Mouse (Mus musculus): ENCODE measurements around the gene Itpkc.
"Not testable (repeated sequence)": the region's sequence is repeated elsewhere in the genome, so short reads cannot be mapped to it uniquely, and the experiment has no call there.

The Itpkc gene

GRCm38 (mm10) chr7:27228281-27228821 is at the start of gene Itpkc:
Itpkc (minus strand) TSS chr7:27228661.
- DNase-seq (ENCODE audit: low read depth, low spot score): peak; percentile 84

DNA sequence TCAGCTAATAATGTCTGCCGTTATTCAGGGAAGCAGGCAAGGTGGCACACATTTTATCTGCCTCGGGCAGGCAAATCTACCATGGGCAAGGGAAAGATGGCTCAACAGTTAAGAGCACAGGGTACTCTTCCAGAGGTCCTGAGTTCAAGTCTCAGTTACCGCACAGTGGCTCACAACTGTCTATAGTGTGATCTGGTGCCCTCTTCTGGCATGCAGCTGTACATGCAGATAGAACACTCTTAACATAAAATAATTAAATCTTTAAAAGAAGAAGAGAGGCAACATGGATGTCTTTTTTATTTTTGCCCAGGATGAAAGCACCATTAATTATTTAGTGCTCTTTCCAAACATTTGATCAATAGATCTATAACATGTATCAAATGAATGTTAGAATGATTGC is 48.7 kb upstream of the Itpkc start:
- no peak for DNase-seq (ENCODE audit: low read depth, low spot score)

- no peak for DNase-seq (ENCODE audit: low read depth, low spot score)
These were observed 47.6 kb upstream of the Itpkc start for GRCm38 (mm10) chr7:27276021-27276420.

DNA sequence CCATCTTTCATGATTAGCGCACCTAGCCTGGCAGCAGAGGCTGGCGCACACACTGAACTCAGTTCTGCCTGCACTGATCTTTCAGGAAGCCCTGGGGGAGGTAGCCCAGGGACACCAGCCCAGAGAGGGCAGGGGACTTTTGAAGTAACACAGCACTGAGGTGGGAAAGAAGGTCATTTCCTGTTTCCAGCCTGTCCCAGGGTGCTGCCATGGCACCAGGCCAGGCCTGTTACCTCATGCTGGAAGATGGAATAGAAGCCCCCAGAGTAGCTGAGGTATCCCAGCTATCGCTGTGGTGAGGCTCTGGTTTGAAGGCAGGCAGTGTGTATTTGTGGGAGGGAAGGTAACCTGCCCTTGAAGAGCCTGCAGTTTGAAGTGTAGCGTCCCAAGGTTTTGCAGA is 46.5 kb upstream of the Itpkc start:
- no peak for DNase-seq (ENCODE audit: low read depth, low spot score)

- no peak for DNase-seq (ENCODE audit: low read depth, low spot score)
These were observed 45.4 kb upstream of the Itpkc start for GRCm38 (mm10) chr7:27273739-27274351.

- no peak for DNase-seq (ENCODE audit: low read depth, low spot score)
These were observed 43.0 kb upstream of the Itpkc start for GRCm38 (mm10) chr7:27271423-27271822.

GRCm38 (mm10) chr7:27266515-27267128 is 38.2 kb upstream of the Itpkc start:
- DNase-seq (ENCODE audit: low read depth, low spot score): no peak

DNA sequence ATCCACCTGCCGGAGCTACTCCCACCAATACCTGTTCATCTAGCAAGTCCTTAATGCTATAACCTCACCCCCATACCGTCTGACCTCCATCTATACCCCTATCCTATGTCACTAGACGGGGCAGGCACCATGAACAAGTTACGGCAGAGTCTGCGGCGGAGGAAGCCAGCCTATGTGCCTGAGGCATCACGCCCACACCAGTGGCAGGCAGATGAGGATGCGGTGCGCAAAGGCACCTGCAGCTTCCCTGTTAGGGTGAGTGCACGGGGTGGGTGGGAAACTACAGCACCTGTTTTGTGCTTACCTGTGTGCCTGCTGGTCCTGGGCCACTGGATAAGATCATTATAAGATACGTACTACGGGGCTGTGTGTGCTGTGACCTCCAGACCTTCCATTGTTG is 36.3 kb upstream of the Itpkc start:
- DNase-seq (ENCODE audit: low read depth, low spot score): no peak

- DNase-seq (ENCODE audit: low read depth, low spot score): no peak
These were observed 33.4 kb upstream of the Itpkc start for GRCm38 (mm10) chr7:27261888-27262287.

DNA sequence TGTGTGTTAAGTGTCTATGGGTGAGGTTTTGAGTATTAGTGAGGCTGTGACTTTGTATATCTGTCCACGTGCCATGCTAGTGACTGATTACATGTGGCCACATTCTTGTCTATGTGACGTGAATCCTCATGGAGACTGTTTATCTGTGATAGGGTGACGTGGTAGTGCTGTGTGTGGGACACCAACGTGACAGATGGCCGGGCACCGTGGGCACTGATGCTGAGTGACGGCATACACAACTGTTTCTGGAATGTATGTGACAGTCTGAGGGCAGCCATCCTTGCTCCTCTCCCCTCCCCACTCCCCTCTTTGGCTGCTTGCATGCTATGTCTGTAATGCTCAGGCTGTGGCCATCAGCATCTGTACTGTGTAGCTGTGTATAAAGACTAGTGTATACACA is 32.4 kb upstream of the Itpkc start:
- no peak for DNase-seq (ENCODE audit: low read depth, low spot score)

GRCm38 (mm10) chr7:27259771-27260170 is 31.3 kb upstream of the Itpkc start:
- no peak for DNase-seq (ENCODE audit: low read depth, low spot score)

GRCm38 (mm10) chr7:27259271-27259721 is 30.8 kb upstream of the Itpkc start:
- DNase-seq (ENCODE audit: low read depth, low spot score): no peak

DNA sequence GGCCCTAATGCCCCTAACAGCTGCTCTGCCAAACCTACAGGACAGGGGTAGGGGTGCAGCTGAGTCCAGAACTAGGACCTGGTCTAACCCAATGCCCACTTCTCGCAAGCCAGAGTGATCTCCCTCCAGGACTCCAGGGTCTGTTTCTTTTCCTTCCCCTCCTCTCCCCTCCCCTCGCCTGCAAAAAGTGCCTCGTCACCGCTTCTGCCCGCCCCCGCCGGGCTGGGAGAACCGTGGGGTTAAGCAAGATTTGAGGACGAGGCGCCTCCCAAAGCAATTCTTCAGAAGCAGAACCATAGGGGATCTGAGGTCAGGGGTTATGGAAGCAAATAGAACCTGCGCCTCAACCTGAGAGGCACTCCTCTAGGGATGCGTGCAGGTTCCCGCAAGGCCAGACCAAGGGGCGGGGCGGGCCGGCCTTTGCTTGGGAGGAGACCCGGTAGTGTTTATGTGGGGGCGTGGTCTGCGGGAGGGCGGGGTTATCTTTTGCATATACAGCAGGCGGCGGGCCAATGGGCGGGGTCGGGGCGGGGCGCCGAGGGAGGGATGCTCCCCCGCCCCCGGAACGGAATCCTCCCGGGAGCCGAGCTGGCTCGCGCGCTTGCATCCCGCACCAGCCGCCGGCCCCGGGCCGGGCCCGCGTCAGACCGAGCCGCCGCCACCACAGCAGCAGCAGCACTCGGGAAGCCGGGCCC is 29.9 kb upstream of the Itpkc start, which contains the start of gene Numbl:
Numbl (plus strand) TSS at position 229 of the 695 bp plus-strand sequence.
- peak; percentile 89 for DNase-seq (ENCODE audit: low read depth, low spot score)

GRCm38 (mm10) chr7:27257852-27258204 is 29.4 kb upstream of the Itpkc start:
- no peak for DNase-seq (ENCODE audit: low read depth, low spot score)

GRCm38 (mm10) chr7:27257046-27257851 is 28.8 kb upstream of the Itpkc start:
- DNase-seq (ENCODE audit: low read depth, low spot score): no peak

- no peak for DNase-seq (ENCODE audit: low read depth, low spot score)
These were observed 27.3 kb upstream of the Itpkc start for GRCm38 (mm10) chr7:27255721-27256120.

GRCm38 (mm10) chr7:27251946-27252345 is 23.5 kb upstream of the Itpkc start:
- DNase-seq (ENCODE audit: low read depth, low spot score): no peak

DNA sequence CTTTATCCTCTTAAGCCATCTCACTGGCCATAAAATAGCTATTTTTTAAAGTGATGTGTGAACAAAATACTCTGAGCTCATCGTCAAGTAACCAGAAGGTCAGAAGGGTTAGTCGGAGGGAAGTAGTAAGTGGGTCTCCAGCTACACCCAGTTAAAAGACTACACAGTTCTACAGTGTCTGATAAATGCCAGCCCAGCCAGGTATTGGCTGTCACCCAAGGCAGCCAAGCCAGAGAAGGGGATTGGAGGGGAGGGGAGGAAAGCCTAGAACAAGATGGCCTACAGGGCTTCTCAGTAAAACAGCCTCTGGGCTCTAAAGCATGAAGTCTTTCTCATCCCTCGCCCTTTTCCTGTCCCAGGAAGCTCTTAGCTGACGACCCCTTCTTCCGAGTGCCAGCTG is 21.5 kb upstream of the Itpkc start:
- no peak for DNase-seq (ENCODE audit: low read depth, low spot score)

- DNase-seq (ENCODE audit: low read depth, low spot score): no peak
These were observed 20.7 kb upstream of the Itpkc start for GRCm38 (mm10) chr7:27249146-27249545.

- not testable (repeated sequence) for DNase-seq (ENCODE audit: low read depth, low spot score)
These were observed 15.6 kb upstream of the Itpkc start for GRCm38 (mm10) chr7:27244088-27244487.

DNA sequence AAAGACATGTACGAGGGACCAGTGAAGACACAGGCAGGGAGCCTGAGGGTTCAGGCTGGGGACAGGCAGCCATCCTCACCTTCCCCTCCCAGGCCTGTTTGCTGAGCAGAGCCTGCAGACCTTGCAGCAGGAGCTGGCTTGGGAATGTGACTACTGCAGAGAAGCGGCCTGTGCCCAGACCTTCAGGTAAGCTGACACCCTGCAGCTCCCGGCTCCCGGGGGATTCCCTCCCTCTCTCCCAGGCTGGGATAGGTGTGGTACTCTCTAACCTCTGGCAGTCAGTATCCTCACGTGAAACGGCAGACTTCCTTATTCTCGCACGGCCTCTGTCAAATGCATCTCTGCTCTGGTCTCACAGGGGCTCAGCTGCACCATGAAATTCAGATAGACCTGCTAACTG is 14.8 kb upstream of the Itpkc start:
- no peak for DNase-seq (ENCODE audit: low read depth, low spot score)

DNA sequence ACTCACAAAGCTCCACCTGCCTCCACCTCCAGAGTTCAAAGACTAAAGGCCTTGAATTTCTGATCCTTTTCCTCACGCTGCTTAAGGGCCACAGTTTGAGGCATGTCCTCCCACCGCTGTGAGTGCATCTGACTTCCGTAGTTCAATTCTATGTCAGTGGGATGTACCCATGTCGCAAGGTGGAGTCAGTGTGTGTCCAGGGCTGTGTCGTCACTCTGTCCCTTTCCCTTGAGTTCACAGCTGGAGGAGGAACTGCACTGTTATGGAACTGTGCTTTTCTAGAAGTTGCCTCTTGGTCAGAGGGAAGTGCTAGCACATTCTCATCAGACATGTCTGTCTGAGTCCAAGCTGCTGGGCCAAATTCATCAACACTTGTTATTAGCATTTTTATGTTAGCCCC is 10.1 kb upstream of the Itpkc start:
- DNase-seq (ENCODE audit: low read depth, low spot score): no peak
